Comparison of ENCODE assay signal across 20 mouse cellular contexts in genomic region chr6:135520868-135521267, GRCm38 (mm10).
"Had no signal": no experiment of that assay in that cellular context is flagged by ENCODE, and none has a peak within 500 bp of the region (broad histone marks: within the 10 kb centered on the region; RNA-seq: fewer than 3 reads in every experiment).

No protein-coding gene starts in this region.

- H3K27me3 ChIP-seq: liver, embryonic 12.5 days; liver, embryonic 15.5 days; midbrain, embryonic 12.5 days; midbrain, embryonic 15.5 days; neural tube, embryonic 12.5 days; stomach, embryonic 15.5 days had no signal

- H3K27ac ChIP-seq: hindbrain, postnatal 0 days; limb, embryonic 12.5 days; limb, embryonic 15.5 days; liver, embryonic 12.5 days; liver, embryonic 15.5 days; midbrain, embryonic 12.5 days; midbrain, embryonic 15.5 days; neural tube, embryonic 12.5 days; neural tube, embryonic 15.5 days; stomach, embryonic 15.5 days had no signal

- H3K4me1 ChIP-seq: liver, embryonic 12.5 days; liver, embryonic 15.5 days; neural tube, embryonic 12.5 days had no signal

- ATAC-seq: hindbrain, postnatal 0 days; inflammation-experienced regulatory T-cells, adult 6 months; liver, embryonic 12.5 days; midbrain, embryonic 15.5 days had no signal

- H3K4me2 ChIP-seq: limb, embryonic 12.5 days; limb, embryonic 15.5 days; liver, embryonic 12.5 days; liver, embryonic 15.5 days; midbrain, embryonic 12.5 days; midbrain, embryonic 15.5 days; neural tube, embryonic 12.5 days; neural tube, embryonic 15.5 days; stomach, embryonic 15.5 days had no signal

- DNase-seq: kidney, adult 8-10 months; left cerebral cortex, postnatal 4 days; lung, adult 2 months; lung, postnatal 14 days; lung, postnatal 4 days; right cerebral cortex, adult 18-20 months; right cerebral cortex, postnatal 25 days; spleen, adult 18-20 months; thymus, postnatal 25 days had no signal

- H3K4me3 ChIP-seq: limb, embryonic 12.5 days; limb, embryonic 15.5 days; liver, embryonic 12.5 days; liver, embryonic 15.5 days; midbrain, embryonic 12.5 days; midbrain, embryonic 15.5 days; neural tube, embryonic 12.5 days; neural tube, embryonic 15.5 days; stomach, embryonic 15.5 days had no signal

- H3K36me3 ChIP-seq: limb, embryonic 12.5 days; limb, embryonic 15.5 days; liver, embryonic 12.5 days; liver, embryonic 15.5 days; midbrain, embryonic 12.5 days; midbrain, embryonic 15.5 days; neural tube, embryonic 12.5 days; neural tube, embryonic 15.5 days; stomach, embryonic 15.5 days had no signal

- H3K9ac ChIP-seq: limb, embryonic 12.5 days; limb, embryonic 15.5 days; liver, embryonic 12.5 days; liver, embryonic 15.5 days; midbrain, embryonic 12.5 days; midbrain, embryonic 15.5 days; neural tube, embryonic 12.5 days; neural tube, embryonic 15.5 days; stomach, embryonic 15.5 days had no signal

- H3K9me3 ChIP-seq: limb, embryonic 12.5 days; limb, embryonic 15.5 days; liver, embryonic 12.5 days; liver, embryonic 15.5 days; midbrain, embryonic 12.5 days; midbrain, embryonic 15.5 days; neural tube, embryonic 12.5 days; neural tube, embryonic 15.5 days; stomach, embryonic 15.5 days had no signal
